Mouse (Mus musculus): ENCODE results near the gene Myct1.
A peak's percentile ranks its signal among the peaks of the same experiment; 100 is the strongest.

Gene Myct1

DNA sequence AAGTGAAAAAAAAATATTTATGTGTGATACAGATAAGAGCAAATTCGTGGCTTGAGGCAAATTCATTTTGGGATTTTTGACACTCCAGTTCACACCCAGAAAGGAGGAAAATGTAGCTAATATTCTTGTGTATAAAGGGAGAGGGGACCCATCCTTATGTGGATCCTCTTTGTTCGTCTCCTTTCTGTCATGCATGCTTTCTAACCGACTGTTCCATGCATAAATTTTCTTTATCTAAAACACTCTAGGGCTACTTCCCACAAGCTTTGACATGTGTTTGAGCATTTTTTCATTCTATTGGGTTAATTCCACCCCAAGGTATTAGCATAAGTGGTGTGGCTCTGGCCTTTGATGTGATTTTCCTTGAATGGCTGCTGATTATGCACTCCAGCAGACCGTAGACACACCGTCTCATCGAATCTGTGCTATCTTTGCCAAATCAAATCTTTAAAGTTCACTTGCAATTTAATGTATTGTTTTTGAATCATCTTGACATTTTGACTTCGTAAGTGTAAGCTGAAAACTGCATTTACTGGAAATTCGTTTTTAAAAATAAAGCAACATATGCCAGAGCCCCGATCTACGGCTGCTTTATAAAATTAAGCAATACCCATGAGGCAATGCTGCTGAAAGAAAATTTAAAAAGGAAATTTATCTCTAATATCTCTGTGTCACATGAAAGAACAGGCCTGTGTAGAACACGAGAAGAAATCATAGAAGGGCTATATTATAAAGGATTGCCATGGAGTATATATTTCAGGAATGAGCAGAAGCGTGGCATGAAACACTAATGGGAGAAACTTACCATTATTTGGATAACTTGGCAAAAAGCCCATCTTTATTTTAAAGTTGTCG is 21.8 kb downstream of the Myct1 start:
- DNase-seq (ENCODE audit: low read depth, low spot score) = no peak

DNA sequence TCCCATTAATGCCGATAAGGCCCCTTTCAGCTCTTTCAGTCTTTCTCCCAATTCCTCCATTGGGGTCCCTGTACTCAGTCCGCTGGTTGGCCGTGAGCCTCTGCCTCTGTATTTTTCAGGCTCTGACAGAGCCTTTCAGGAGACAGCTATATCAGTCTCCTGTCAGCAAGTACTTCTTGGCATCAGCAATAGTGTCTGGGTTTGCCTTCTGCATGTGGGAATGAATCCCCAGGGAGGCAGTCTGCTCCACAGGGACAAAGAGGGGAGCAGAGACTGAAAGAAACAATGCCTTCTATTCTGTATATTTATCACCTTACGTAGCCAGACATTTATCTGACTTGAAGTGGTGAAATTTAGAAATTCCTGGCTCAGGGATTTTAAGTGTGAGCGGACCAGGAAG is 32.7 kb downstream of the Myct1 start:
- no peak for DNase-seq (ENCODE audit: low read depth, low spot score)

- DNase-seq (ENCODE audit: low read depth, low spot score) = no peak
Observed at GRCm38 (mm10) chr10:5633672-5634200, 40.2 kb downstream of the Myct1 start.

- peak; percentile 2 for DNase-seq (ENCODE audit: low read depth, low spot score)
Observed at GRCm38 (mm10) chr10:5634336-5634735, 40.8 kb downstream of the Myct1 start.

DNA sequence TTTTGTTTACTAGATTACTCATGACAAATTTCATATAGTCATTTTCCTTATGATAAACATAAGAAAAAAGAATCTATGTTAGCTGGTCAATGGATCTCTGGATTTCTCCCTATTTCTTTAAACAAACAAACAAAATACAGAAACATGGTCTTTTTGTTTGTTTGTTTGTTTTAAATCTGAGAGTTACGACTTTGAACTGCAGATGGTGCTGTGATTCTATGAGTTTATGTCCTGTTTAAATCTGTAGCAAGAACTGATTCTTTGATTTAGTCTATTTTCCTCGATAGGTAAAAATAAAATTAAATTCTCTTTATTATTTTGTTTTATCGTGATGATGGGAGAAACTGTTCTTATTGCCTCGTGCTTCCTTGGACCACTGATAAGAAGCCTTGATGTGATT is 43.7 kb downstream of the Myct1 start:
- no peak for DNase-seq (ENCODE audit: low read depth, low spot score)

- no peak for DNase-seq (ENCODE audit: low read depth, low spot score)
Observed at GRCm38 (mm10) chr10:5639112-5639511, 45.5 kb downstream of the Myct1 start, which contains the start of gene Vip. TSS of gene Vip (plus strand) at chr10:5639218.

All from CD4-positive helper T cell, adult 2 months (primary cell).